Mouse (Mus musculus): Measurements from ENCODE around the gene Cd4. TPM values are rescaled to one million over a fixed set of nuclear protein-coding genes. Genes with fewer than 3 reads are reported as not detected.

The Cd4 gene
- polyA plus RNA-seq, 1 experiment from 2014 or later = 0.28 TPM

- under 1% methylated on average over 48 of the region's 48 CpGs for WGBS
- Histone ChIP-seq H3K27ac (peak overlapping the region; percentile 99), H3K36me3 (ENCODE audit: insufficient read depth, low read length) (peaks cover 29% of the 10 kb centered on the region), H3K4me2 (ENCODE audit: low read length) (peak overlapping the region; percentile 80), H3K27me3 (ENCODE audit: insufficient read depth, low read length) (no peaks in the 10 kb centered on the region), H3K4me1 (replicated peaks; ENCODE audit: insufficient read depth, low read length) (peaks cover 13% of the 10 kb centered on the region), H3K9me3 (replicated peaks; ENCODE audit: low read length) (no peaks in the 10 kb centered on the region), H3K9ac (ENCODE audit: low read depth, low read length) (peak overlapping the region; percentile 95), H3K4me3 (replicated peaks; ENCODE audit: low read depth, low read length) (peak overlapping the region; percentile 86)
- ATAC-seq (replicated peaks; ENCODE audit: low FRiP score, low read depth) = peak; percentile 16
- DNase-seq (ENCODE audit: low spot score) = peak; percentile 85
- TF ChIP-seq CTCF (IDR thresholded peaks at IDR 0.05; ENCODE audit: low read depth) = peak; percentile 58
Measured at GRCm38 (mm10) chr6:124931525-124932313, 43.7 kb upstream of the Cd4 start.

DNA sequence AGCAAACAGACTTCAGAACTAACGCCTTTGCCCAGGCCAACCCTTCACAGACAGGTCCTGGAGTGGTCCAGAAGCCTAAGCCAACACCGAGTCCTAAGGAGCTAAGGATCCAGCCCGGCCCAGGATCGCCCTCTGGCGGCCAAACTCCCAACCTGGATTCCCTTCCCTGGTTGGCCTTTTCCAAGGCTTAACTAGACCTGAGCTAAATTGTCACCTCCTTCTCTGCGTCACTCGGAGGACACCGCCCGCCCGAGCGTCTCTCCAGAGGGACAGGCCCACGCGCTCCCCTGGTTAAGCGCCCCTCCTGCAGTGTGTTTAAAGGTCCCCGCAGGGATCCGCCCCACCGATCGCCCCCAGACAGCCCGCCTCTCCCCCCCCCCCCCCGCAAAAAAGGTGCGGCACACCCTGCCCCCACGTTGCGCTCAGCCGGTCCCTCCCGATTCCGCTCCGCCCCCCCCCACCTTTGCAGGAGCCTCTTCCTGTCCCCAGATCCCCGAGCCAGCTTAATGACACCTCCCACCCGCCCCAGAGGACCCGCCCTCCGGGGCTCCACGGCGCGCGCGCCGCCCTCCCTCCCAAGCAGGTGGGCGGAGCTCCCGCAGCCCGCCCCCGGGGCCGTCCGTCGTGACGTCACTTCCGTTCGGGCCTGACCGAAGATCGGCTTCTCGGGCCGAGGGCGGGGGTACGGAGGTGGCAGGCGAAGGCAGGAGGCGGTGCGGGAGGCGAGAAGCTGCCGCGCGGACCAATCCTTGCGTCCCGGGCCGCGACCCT is 42.9 kb upstream of the Cd4 start, which contains the start of gene Mlf2:
Gene Mlf2 (plus strand): TSS at position 633 of the 771 bp plus-strand sequence.
- Histone ChIP-seq H3K4me3 (replicated peaks; ENCODE audit: low read depth, low read length) (peak within 1 kb of the TSS; percentile 86), H3K4me1 (replicated peaks; ENCODE audit: insufficient read depth, low read length) (peaks cover 13% of the 10 kb centered on the region), H3K27ac (peak within 1 kb of the TSS; percentile 99), H3K27me3 (ENCODE audit: insufficient read depth, low read length) (no peaks in the 10 kb centered on the region), H3K4me2 (ENCODE audit: low read length) (peak within 1 kb of the TSS; percentile 80), H3K36me3 (ENCODE audit: insufficient read depth, low read length) (peaks cover 21% of the 10 kb centered on the region; the same call in 1 of the 2 replicates), H3K9me3 (replicated peaks; ENCODE audit: low read length) (no peaks in the 10 kb centered on the region), H3K9ac (ENCODE audit: low read depth, low read length) (peak within 1 kb of the TSS; percentile 95)
- peak; percentile 93 for ATAC-seq (replicated peaks; ENCODE audit: low FRiP score, low read depth)
- under 1% methylated on average over 59 of the region's 64 CpGs for whole genome bisulfite sequencing
- peak; percentile 99 for TF ChIP-seq CTCF (IDR thresholded peaks at IDR 0.05; ENCODE audit: low read depth)
- DNase-seq (ENCODE audit: low spot score) = peak; percentile 99

DNA sequence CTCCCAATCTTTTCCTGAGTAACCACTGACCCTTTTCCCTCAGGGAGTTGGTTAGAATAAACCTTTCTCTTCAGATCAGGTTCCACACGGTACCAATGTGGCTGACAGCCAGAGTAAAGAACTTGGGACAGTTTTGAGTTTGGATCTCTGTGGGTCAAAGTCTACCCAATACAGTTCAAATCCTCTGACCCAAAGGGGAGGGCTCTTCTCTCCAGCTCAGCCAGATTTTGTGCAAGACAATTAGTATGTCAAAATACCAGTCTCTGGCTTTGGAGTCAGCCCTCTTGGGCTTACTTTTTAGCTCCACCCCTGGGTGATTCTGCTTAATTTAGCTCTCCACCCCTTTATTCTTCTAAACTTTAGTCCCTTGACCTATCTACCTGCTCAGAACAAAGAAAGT is 42.2 kb upstream of the Cd4 start:
- TF ChIP-seq CTCF (IDR thresholded peaks at IDR 0.05; ENCODE audit: low read depth) = no peak
- H3K27ac ChIP-seq = peak overlapping the region; percentile 87
- peaks cover 18% of the 10 kb centered on the region for H3K4me1 ChIP-seq (replicated peaks; ENCODE audit: insufficient read depth, low read length)
- no peaks in the 10 kb centered on the region for H3K9me3 ChIP-seq (replicated peaks; ENCODE audit: low read length)
- H3K4me2 ChIP-seq (ENCODE audit: low read length) = peak overlapping the region; percentile 46
- H3K27me3 ChIP-seq (ENCODE audit: insufficient read depth, low read length) = no peaks in the 10 kb centered on the region
- H3K4me3 ChIP-seq (replicated peaks; ENCODE audit: low read depth, low read length) = no peak overlapping the region
- no peak overlapping the region for H3K9ac ChIP-seq (ENCODE audit: low read depth, low read length)
- peaks cover 14% of the 10 kb centered on the region; the same call in 1 of the 2 replicates for H3K36me3 ChIP-seq (ENCODE audit: insufficient read depth, low read length)
- DNase-seq (ENCODE audit: low spot score) (no peak), ATAC-seq (replicated peaks; ENCODE audit: low FRiP score, low read depth) (no peak)
- 17% methylated on average over 1 of the region's 1 CpGs for WGBS

GRCm38 (mm10) chr6:124925941-124926340 is 37.9 kb upstream of the Cd4 start:
- no peaks in the 10 kb centered on the region for H3K9me3 ChIP-seq (replicated peaks; ENCODE audit: low read length)
- no peaks in the 10 kb centered on the region for H3K36me3 ChIP-seq (ENCODE audit: insufficient read depth, low read length)
- no peak overlapping the region; the same call in 1 of the 2 replicates for H3K4me3 ChIP-seq (replicated peaks; ENCODE audit: low read depth, low read length)
- peaks cover 13% of the 10 kb centered on the region for H3K4me1 ChIP-seq (replicated peaks; ENCODE audit: insufficient read depth, low read length)
- peak overlapping the region; percentile 40 for H3K4me2 ChIP-seq (ENCODE audit: low read length)
- no peak for TF ChIP-seq CTCF (IDR thresholded peaks at IDR 0.05; ENCODE audit: low read depth)
- WGBS = 34% methylated on average over 5 of the region's 5 CpGs
- peak overlapping the region; percentile 28; the same call in 1 of the 2 replicates for H3K9ac ChIP-seq (ENCODE audit: low read depth, low read length)
- peak; percentile 85 for DNase-seq (ENCODE audit: low spot score)
- ATAC-seq (replicated peaks; ENCODE audit: low FRiP score, low read depth) = no peak
- no peaks in the 10 kb centered on the region for H3K27me3 ChIP-seq (ENCODE audit: insufficient read depth, low read length)
- H3K27ac ChIP-seq = peak overlapping the region; percentile 70

DNA sequence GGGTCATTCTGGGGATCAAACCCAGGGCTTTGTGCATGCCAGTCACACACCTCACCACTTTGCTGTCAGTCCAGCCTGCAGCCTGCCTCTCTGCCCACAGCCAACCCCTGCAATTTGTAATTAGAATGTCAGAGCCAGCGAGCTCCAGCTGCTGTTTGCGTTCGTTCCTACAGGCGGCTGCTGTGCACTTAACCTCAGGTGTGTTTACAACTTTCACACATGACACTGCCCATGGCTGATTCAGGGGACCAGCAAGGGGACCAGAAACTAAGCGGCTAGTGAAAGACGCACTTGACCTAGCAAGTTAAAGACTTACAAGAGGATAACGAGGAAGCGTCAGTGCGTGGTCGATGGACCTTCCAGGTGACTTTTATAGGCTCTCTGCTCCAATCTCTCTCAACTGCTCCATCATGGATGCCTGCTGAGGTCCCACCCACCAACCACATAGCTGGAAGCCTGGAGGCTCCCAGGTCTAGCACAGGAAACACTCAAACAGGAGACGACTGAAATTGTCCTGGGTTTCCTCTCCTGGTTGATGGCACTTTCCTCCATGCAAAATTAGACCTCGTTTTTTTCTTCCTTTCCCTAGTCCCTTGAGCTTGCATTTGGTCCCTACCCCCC is 37.3 kb upstream of the Cd4 start:
- H3K4me2 ChIP-seq (ENCODE audit: low read length) = peak overlapping the region; percentile 40
- 19% methylated on average over 12 of the region's 12 CpGs for WGBS
- no peaks in the 10 kb centered on the region for H3K36me3 ChIP-seq (ENCODE audit: insufficient read depth, low read length)
- ATAC-seq (replicated peaks; ENCODE audit: low FRiP score, low read depth) (no peak), DNase-seq (ENCODE audit: low spot score) (no peak)
- H3K27me3 ChIP-seq (ENCODE audit: insufficient read depth, low read length) = no peaks in the 10 kb centered on the region
- H3K4me1 ChIP-seq (replicated peaks; ENCODE audit: insufficient read depth, low read length) = peaks cover 15% of the 10 kb centered on the region
- H3K27ac ChIP-seq = peak overlapping the region; percentile 70; the same call in 1 of the 2 replicates
- H3K4me3 ChIP-seq (replicated peaks; ENCODE audit: low read depth, low read length) = no peak overlapping the region; the same call in 1 of the 2 replicates
- H3K9me3 ChIP-seq (replicated peaks; ENCODE audit: low read length) = no peaks in the 10 kb centered on the region
- H3K9ac ChIP-seq (ENCODE audit: low read depth, low read length) = peak overlapping the region; percentile 28; the same call in 1 of the 2 replicates
- peak; percentile 22; the same call in 1 of the 2 replicates for TF ChIP-seq CTCF (IDR thresholded peaks at IDR 0.05; ENCODE audit: low read depth)

DNA sequence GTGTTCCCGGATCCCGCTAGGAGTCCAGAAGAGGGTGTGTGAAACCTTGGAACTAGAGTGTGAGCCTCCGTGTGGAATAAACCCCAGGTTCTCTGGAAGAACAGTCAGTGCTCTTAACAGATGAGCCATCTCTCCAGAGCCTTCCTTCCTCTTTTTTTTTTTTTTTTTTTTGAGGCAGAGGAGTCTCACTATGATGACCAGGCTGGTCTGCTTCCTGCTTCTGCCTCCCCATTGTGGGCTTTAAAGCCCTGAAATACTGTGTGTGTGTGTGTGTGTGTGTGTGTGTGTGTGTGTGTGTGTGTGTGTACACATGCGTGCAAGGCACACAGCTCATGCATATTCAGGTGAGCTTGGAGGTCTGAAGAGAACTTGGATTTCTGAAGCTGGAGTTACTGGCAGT is 33.5 kb upstream of the Cd4 start:
- WGBS = 62% methylated on average over 4 of the region's 4 CpGs
- no peak overlapping the region for H3K4me2 ChIP-seq (ENCODE audit: low read length)
- no peak overlapping the region for H3K4me3 ChIP-seq (replicated peaks; ENCODE audit: low read depth, low read length)
- TF ChIP-seq CTCF (IDR thresholded peaks at IDR 0.05; ENCODE audit: low read depth) = no peak
- H3K9me3 ChIP-seq (replicated peaks; ENCODE audit: low read length) = no peaks in the 10 kb centered on the region
- DNase-seq (ENCODE audit: low spot score) = no peak
- H3K9ac ChIP-seq (ENCODE audit: low read depth, low read length) = no peak overlapping the region
- peak overlapping the region; percentile 99; the same call in 1 of the 2 replicates for H3K27ac ChIP-seq
- H3K36me3 ChIP-seq (ENCODE audit: insufficient read depth, low read length) = no peaks in the 10 kb centered on the region
- no peaks in the 10 kb centered on the region for H3K27me3 ChIP-seq (ENCODE audit: insufficient read depth, low read length)
- H3K4me1 ChIP-seq (replicated peaks; ENCODE audit: insufficient read depth, low read length) = peaks cover 21% of the 10 kb centered on the region
- ATAC-seq (replicated peaks; ENCODE audit: low FRiP score, low read depth) = no peak
